Mouse (Mus musculus) mouse trophoblast stem cell (cell line): ENCODE results near the gene Slc27a2.
"Not testable (repeated sequence)": the region's sequence is repeated elsewhere in the genome, so short reads cannot be mapped to it uniquely, and the experiment has no call there.

Experiments
- in situ Hi-C, 2 experiments: fragments of 300-500 bp; cut with MseI, MboI; formaldehyde crosslinking; loops; 2 replicates in 1 of 2; 3 replicates in 1 of 2; pipeline ENCODE4 v1.15.1; 2025

The Slc27a2 gene

GRCm38 (mm10) chr2:126552357-126553290, at the start of gene Slc27a2:
TSS of gene Slc27a2 (plus strand) at chr2:126552407.
- in situ Hi-C loops: no loop called here

- in situ Hi-C loops: no loop called here
These were observed 47.1 kb upstream of the Slc27a2 start for GRCm38 (mm10) chr2:126505156-126505555.

GRCm38 (mm10) chr2:126507477-126507876, 44.7 kb upstream of the Slc27a2 start:
- in situ Hi-C loops: no loop called here

GRCm38 (mm10) chr2:126508228-126508627, 44.0 kb upstream of the Slc27a2 start:
- in situ Hi-C loops: no loop called here

- in situ Hi-C loops: no loop called here
These were observed 37.0 kb upstream of the Slc27a2 start for GRCm38 (mm10) chr2:126515069-126515826.

GRCm38 (mm10) chr2:126519872-126520581, 32.2 kb upstream of the Slc27a2 start:
- in situ Hi-C loops: no loop called here

GRCm38 (mm10) chr2:126520828-126521227, 31.4 kb upstream of the Slc27a2 start:
- in situ Hi-C loops: no loop called here

- in situ Hi-C loops: no loop called here
These were observed 30.7 kb upstream of the Slc27a2 start for GRCm38 (mm10) chr2:126521471-126521870.

GRCm38 (mm10) chr2:126522056-126522455, 30.2 kb upstream of the Slc27a2 start:
- in situ Hi-C loops: no loop called here

GRCm38 (mm10) chr2:126523101-126523745, 29.0 kb upstream of the Slc27a2 start:
- in situ Hi-C loops: not testable (repeated sequence)

- in situ Hi-C loops: no loop called here
These were observed 27.9 kb upstream of the Slc27a2 start for GRCm38 (mm10) chr2:126524271-126524670.

GRCm38 (mm10) chr2:126527461-126527860, 24.7 kb upstream of the Slc27a2 start:
- in situ Hi-C loops: no loop called here

GRCm38 (mm10) chr2:126530581-126530980, 21.6 kb upstream of the Slc27a2 start:
- in situ Hi-C loops: no loop called here

- in situ Hi-C loops: no loop called here
These were observed 14.6 kb upstream of the Slc27a2 start for GRCm38 (mm10) chr2:126537654-126538053.

- in situ Hi-C loops: no loop called here
These were observed 11.7 kb upstream of the Slc27a2 start for GRCm38 (mm10) chr2:126540390-126540925.

GRCm38 (mm10) chr2:126542211-126542610, 10.0 kb upstream of the Slc27a2 start:
- in situ Hi-C loops: no loop called here

- in situ Hi-C loops: no loop called here
These were observed 6.9 kb upstream of the Slc27a2 start for GRCm38 (mm10) chr2:126545297-126545696.

- in situ Hi-C loops: no loop called here
These were observed 5.8 kb upstream of the Slc27a2 start for GRCm38 (mm10) chr2:126546392-126546791.

GRCm38 (mm10) chr2:126549681-126550080, 2.5 kb upstream of the Slc27a2 start:
- in situ Hi-C loops: no loop called here

GRCm38 (mm10) chr2:126551244-126551890, 840 bp upstream of the Slc27a2 start:
- in situ Hi-C loops: no loop called here

GRCm38 (mm10) chr2:126551896-126552295, 311 bp upstream of the Slc27a2 start:
- in situ Hi-C loops: no loop called here
